ENCODE assay signal across 12 mouse cellular contexts in genomic region chr13:99397228-99397627, GRCm38 (mm10). TPM values are rescaled to one million over a fixed set of nuclear protein-coding genes. Genes with fewer than 3 reads are reported as not detected.
A peak's percentile ranks its signal among the peaks of the same experiment; 100 is the strongest.
DNase-seq lines count a peak whose midpoint lies in the region; ATAC-seq and TF ChIP-seq lines count a peak whose summit lies in the region.
"Had no signal": no experiment of that assay in that cellular context is flagged by ENCODE, and none has a peak within 500 bp of the region (broad histone marks: within the 10 kb centered on the region; RNA-seq: fewer than 3 reads in every experiment).

No protein-coding gene starts in this region.

- no peak for DNase-seq in embryonic facial prominence, embryonic 11.5 days (ENCODE audit: low spot score)
- DNase-seq in embryonic facial prominence, embryonic 10.5 days (ENCODE audit: low spot score) = no peak
- DNase-seq in cerebellum, adult 18-20 months = peak; percentile 77 to 82
- peak; percentile 76 for DNase-seq in forebrain, postnatal 0 days
- DNase-seq in midbrain, embryonic 14.5 days = peak; percentile 66
- no peak for DNase-seq in urinary bladder, postnatal 36 days (ENCODE audit: low spot score in 2 of 2)
- DNase-seq in left cerebral cortex, postnatal 36 days (ENCODE audit: low spot score in 2 of 2) = no peak
- DNase-seq in spleen, adult 12 weeks (ENCODE audit: low spot score) = no peak
- DNase-seq: lung, postnatal 36 days; right cerebral cortex, postnatal 14 days had no signal

- no peak overlapping the region for H3K9ac ChIP-seq in embryonic facial prominence, embryonic 11.5 days (replicated peaks; ENCODE audit: low read length)
- H3K9ac ChIP-seq in forebrain, postnatal 0 days = no peak overlapping the region
- no peak overlapping the region for H3K9ac ChIP-seq in midbrain, embryonic 14.5 days (replicated peaks; ENCODE audit: low read length)
- H3K9ac ChIP-seq: embryonic facial prominence, embryonic 15.5 days; heart, embryonic 13.5 days had no signal

- no peak overlapping the region for H3K4me2 ChIP-seq in embryonic facial prominence, embryonic 11.5 days (ENCODE audit: low read depth, low read length)
- no peak overlapping the region for H3K4me2 ChIP-seq in forebrain, postnatal 0 days (ENCODE audit: low read depth)
- H3K4me2 ChIP-seq in midbrain, embryonic 14.5 days (ENCODE audit: low read length) = no peak overlapping the region
- H3K4me2 ChIP-seq: embryonic facial prominence, embryonic 15.5 days; heart, embryonic 13.5 days had no signal

- no peak overlapping the region for H3K27ac ChIP-seq in embryonic facial prominence, embryonic 11.5 days (replicated peaks; ENCODE audit: low read depth, low read length)
- H3K27ac ChIP-seq in embryonic facial prominence, embryonic 10.5 days (replicated peaks) = no peak overlapping the region
- peak overlapping the region; percentile 22; the same call in 1 of the 2 replicates for H3K27ac ChIP-seq in forebrain, postnatal 0 days (ENCODE audit: low read depth, low read length)
- H3K27ac ChIP-seq in midbrain, embryonic 14.5 days (replicated peaks; ENCODE audit: low read depth, low read length) = no peak overlapping the region
- H3K27ac ChIP-seq: embryonic facial prominence, embryonic 15.5 days had no signal

- H3K27me3 ChIP-seq in embryonic facial prominence, embryonic 11.5 days (ENCODE audit: control insufficient read depth, insufficient read depth, low read length) = no peaks in the 10 kb centered on the region
- no peaks in the 10 kb centered on the region for H3K27me3 ChIP-seq in embryonic facial prominence, embryonic 10.5 days (replicated peaks; ENCODE audit: low read depth, poor library complexity, severe bottlenecking)
- H3K27me3 ChIP-seq in forebrain, postnatal 0 days (ENCODE audit: insufficient read depth, low read length) = no peaks in the 10 kb centered on the region
- H3K27me3 ChIP-seq in midbrain, embryonic 14.5 days (ENCODE audit: control insufficient read depth, insufficient read depth, low read length) = no peaks in the 10 kb centered on the region
- H3K27me3 ChIP-seq: embryonic facial prominence, embryonic 15.5 days; heart, embryonic 13.5 days had no signal

- 0 out of 2 replicates have a peak, but pooled peaks have one; percentile 29 for ATAC-seq in embryonic facial prominence, embryonic 11.5 days (replicated peaks; ENCODE audit: insufficient number of reproducible peaks, low FRiP score, low TSS enrichment, low read depth)
- ATAC-seq in forebrain, postnatal 0 days = peak; percentile 98
- peak; percentile 76 for ATAC-seq in midbrain, embryonic 14.5 days (ENCODE audit: low FRiP score, low TSS enrichment)

- no peak overlapping the region for H3K4me3 ChIP-seq in embryonic facial prominence, embryonic 11.5 days (ENCODE audit: low read depth, low read length)
- no peak overlapping the region for H3K4me3 ChIP-seq in embryonic facial prominence, embryonic 10.5 days
- no peak overlapping the region for H3K4me3 ChIP-seq in forebrain, postnatal 0 days (ENCODE audit: low read depth, low read length)
- H3K4me3 ChIP-seq in midbrain, embryonic 14.5 days (replicated peaks; ENCODE audit: low read depth, low read length) = no peak overlapping the region
- H3K4me3 ChIP-seq: embryonic facial prominence, embryonic 15.5 days; heart, embryonic 13.5 days had no signal

- H3K4me1 ChIP-seq in embryonic facial prominence, embryonic 11.5 days (ENCODE audit: control insufficient read depth, insufficient read depth, low read length) = no peaks in the 10 kb centered on the region
- peaks cover 48% of the 10 kb centered on the region for H3K4me1 ChIP-seq in embryonic facial prominence, embryonic 10.5 days
- peaks cover 5% of the 10 kb centered on the region; the same call in 1 of the 2 replicates for H3K4me1 ChIP-seq in forebrain, postnatal 0 days (ENCODE audit: insufficient read depth)
- H3K4me1 ChIP-seq in midbrain, embryonic 14.5 days (ENCODE audit: control insufficient read depth, insufficient read depth, low read length) = peaks cover 30% of the 10 kb centered on the region

- no peaks in the 10 kb centered on the region for H3K36me3 ChIP-seq in embryonic facial prominence, embryonic 11.5 days (replicated peaks; ENCODE audit: control insufficient read depth, insufficient read depth, low read depth, low read length)
- peaks cover 31% of the 10 kb centered on the region for H3K36me3 ChIP-seq in embryonic facial prominence, embryonic 10.5 days (replicated peaks)
- H3K36me3 ChIP-seq in forebrain, postnatal 0 days (ENCODE audit: insufficient read depth) = no peaks in the 10 kb centered on the region
- H3K36me3 ChIP-seq in midbrain, embryonic 14.5 days (ENCODE audit: control insufficient read depth, insufficient read depth, low read length) = peaks cover 5% of the 10 kb centered on the region; the same call in 1 of the 2 replicates

- intact Hi-C loops in left cerebral cortex, postnatal 36 days (cut with DNase I) = no loop called here

- WGBS in embryonic facial prominence, embryonic 11.5 days = 70% methylated on average over 7 of the region's 7 CpGs
- WGBS in embryonic facial prominence, embryonic 10.5 days = 69% methylated on average over 7 of the region's 7 CpGs
- 17% methylated on average over 7 of the region's 7 CpGs for WGBS in forebrain, postnatal 0 days
- WGBS in midbrain, embryonic 14.5 days = 32% methylated on average over 7 of the region's 7 CpGs

- H3K9me3 ChIP-seq in embryonic facial prominence, embryonic 11.5 days (replicated peaks; ENCODE audit: control insufficient read depth, low read length) = no peaks in the 10 kb centered on the region
- no peaks in the 10 kb centered on the region for H3K9me3 ChIP-seq in embryonic facial prominence, embryonic 10.5 days
- no peaks in the 10 kb centered on the region for H3K9me3 ChIP-seq in forebrain, postnatal 0 days (ENCODE audit: low read length)
- no peaks in the 10 kb centered on the region for H3K9me3 ChIP-seq in midbrain, embryonic 14.5 days (ENCODE audit: control insufficient read depth, low read length)
- H3K9me3 ChIP-seq: embryonic facial prominence, embryonic 15.5 days; heart, embryonic 13.5 days had no signal

- no peak for TF ChIP-seq CTCF in forebrain, postnatal 0 days (IDR thresholded peaks at IDR 0.05; ENCODE audit: low read depth)

RNA-seq across cellular contexts. Expression of gene Mrps27, which starts 52.6 kb away (rescaled TPM):
- 68.3 and 73.4 TPM in 2 replicates for polyA plus RNA-seq in embryonic facial prominence, embryonic 11.5 days (2014; fragmentation: Nextera tagmentation; extraction: Ambion mirVana)
- polyA plus RNA-seq in embryonic facial prominence, embryonic 10.5 days (2016; fragmentation: Nextera tagmentation; extraction: Ambion mirVana) = 82.8 and 88.2 TPM in 2 replicates
- 21.9 and 23.9 TPM in 2 replicates for total RNA-seq in forebrain, postnatal 0 days (2014; rRNA removed)
- polyA plus RNA-seq in forebrain, postnatal 0 days (2015; fragmentation: Nextera tagmentation; extraction: Ambion mirVana) = 39.1 and 39.6 TPM in 2 replicates
- 36.5 and 38.2 TPM in 2 replicates for polyA plus RNA-seq in midbrain, embryonic 14.5 days (2014; fragmentation: Nextera tagmentation; extraction: Ambion mirVana)
- 10 to 100 TPM; 26.2 to 27.2 TPM for total RNA-seq in left cerebral cortex, postnatal 36 days (2021)

RNA-seq across cellular contexts. Expression of gene Ptcd2, which starts 52.7 kb away (rescaled TPM):
- 59.1 and 65.1 TPM in 2 replicates for polyA plus RNA-seq in embryonic facial prominence, embryonic 11.5 days (2014; fragmentation: Nextera tagmentation; extraction: Ambion mirVana)
- polyA plus RNA-seq in embryonic facial prominence, embryonic 10.5 days (2016; fragmentation: Nextera tagmentation; extraction: Ambion mirVana) = 52.9 and 55.0 TPM in 2 replicates
- 47.6 and 50.6 TPM in 2 replicates for total RNA-seq in forebrain, postnatal 0 days (2014; rRNA removed)
- 57.6 and 59.2 TPM in 2 replicates for polyA plus RNA-seq in forebrain, postnatal 0 days (2015; fragmentation: Nextera tagmentation; extraction: Ambion mirVana)
- 57.3 and 62.2 TPM in 2 replicates for polyA plus RNA-seq in midbrain, embryonic 14.5 days (2014; fragmentation: Nextera tagmentation; extraction: Ambion mirVana)
- 10 to 100 TPM; 31.4 to 33.9 TPM for total RNA-seq in left cerebral cortex, postnatal 36 days (2021)

Comparison
In these comparisons a context has a peak if more than half of its experiments do, and no peak if none do; other contexts are left out.
1. ATAC-seq: peak in every context shown above with its lines; median percentile 98 in forebrain, postnatal 0 days; 76 in midbrain, embryonic 14.5 days; 29 in embryonic facial prominence, embryonic 11.5 days.
2. DNase-seq: peak in cerebellum, adult 18-20 months (2 of 2), forebrain, postnatal 0 days (single experiment) and midbrain, embryonic 14.5 days (single experiment); none in embryonic facial prominence, embryonic 11.5 days (single experiment), embryonic facial prominence, embryonic 10.5 days (single experiment), urinary bladder, postnatal 36 days (0 of 2), left cerebral cortex, postnatal 36 days (0 of 2) and spleen, adult 12 weeks (single experiment).